Mouse (Mus musculus) lung, postnatal 36 days (tissue): ENCODE measurements at regions not wholly inside any gene's neighbourhood (a gene's known extent, or its start where the extent isn't known, plus 50 kb on each side); places are given as distances from the start of the nearest gene placed in this dataset.

Experiments
- DNase-seq: peaks from one replicate; pipeline ENCODE4 v3.0.0; 2022; ENCODE audit warnings: mixed read lengths

- DNase-seq, result no peak
These were observed 64.0 kb upstream of the Cwc22 start for GRCm38 (mm10) chr2:78010066-78010690.

- no peak for DNase-seq
These were observed 61.9 kb upstream of the Cwc22 start for GRCm38 (mm10) chr2:78008094-78008493.

- DNase-seq, result no peak
These were observed 59.3 kb upstream of the Cwc22 start for GRCm38 (mm10) chr2:78005402-78006021.

- no peak for DNase-seq
These were observed 58.3 kb upstream of the Cwc22 start for GRCm38 (mm10) chr2:78004426-78004825.
